Comparison of ENCODE assay signal across 17 mouse cellular contexts in genomic region chr19:60872272-60872671, GRCm38 (mm10). TPM values are rescaled to one million over a fixed set of nuclear protein-coding genes. Genes with fewer than 3 reads are reported as not detected.
DNase-seq lines count a peak whose midpoint lies in the region; ATAC-seq and TF ChIP-seq lines count a peak whose summit lies in the region.
"Had no signal": no experiment of that assay in that cellular context is flagged by ENCODE, and none has a peak within 500 bp of the region (broad histone marks: within the 10 kb centered on the region; RNA-seq: fewer than 3 reads in every experiment).

No protein-coding gene starts in this region.

- H3K9me3 ChIP-seq in kidney, embryonic 15.5 days (replicated peaks): no peaks in the 10 kb centered on the region
- no peaks in the 10 kb centered on the region for H3K9me3 ChIP-seq in liver, embryonic 11.5 days (ENCODE audit: control insufficient read depth, low read length)
- H3K9me3 ChIP-seq in stomach, embryonic 15.5 days: no peaks in the 10 kb centered on the region
- no peaks in the 10 kb centered on the region for H3K9me3 ChIP-seq in forebrain, embryonic 12.5 days
- no peaks in the 10 kb centered on the region for H3K9me3 ChIP-seq in forebrain, embryonic 13.5 days (replicated peaks)
- H3K9me3 ChIP-seq: embryonic facial prominence, embryonic 13.5 days; neural tube, embryonic 12.5 days had no signal

- H3K4me2 ChIP-seq in kidney, embryonic 15.5 days: no peak overlapping the region
- H3K4me2 ChIP-seq in liver, embryonic 11.5 days: peak overlapping the region; percentile 88
- no peak overlapping the region for H3K4me2 ChIP-seq in stomach, embryonic 15.5 days
- H3K4me2 ChIP-seq in forebrain, embryonic 12.5 days: no peak overlapping the region
- H3K4me2 ChIP-seq in forebrain, embryonic 13.5 days: no peak overlapping the region
- H3K4me2 ChIP-seq: neural tube, embryonic 12.5 days had no signal

- H3K9ac ChIP-seq in kidney, embryonic 15.5 days: no peak overlapping the region
- H3K9ac ChIP-seq in liver, embryonic 11.5 days (ENCODE audit: low read depth, low read length): peak overlapping the region; percentile 25
- H3K9ac ChIP-seq in stomach, embryonic 15.5 days: no peak overlapping the region
- H3K9ac ChIP-seq in forebrain, embryonic 12.5 days: no peak overlapping the region
- no peak overlapping the region for H3K9ac ChIP-seq in forebrain, embryonic 13.5 days
- H3K9ac ChIP-seq: embryonic facial prominence, embryonic 13.5 days; neural tube, embryonic 12.5 days had no signal

- H3K27me3 ChIP-seq in kidney, embryonic 15.5 days: no peaks in the 10 kb centered on the region
- no peaks in the 10 kb centered on the region for H3K27me3 ChIP-seq in liver, embryonic 11.5 days (replicated peaks; ENCODE audit: control insufficient read depth, insufficient read depth, low read length)
- no peaks in the 10 kb centered on the region for H3K27me3 ChIP-seq in stomach, embryonic 15.5 days (replicated peaks)
- H3K27me3 ChIP-seq in forebrain, embryonic 12.5 days: no peaks in the 10 kb centered on the region
- no peaks in the 10 kb centered on the region for H3K27me3 ChIP-seq in forebrain, embryonic 13.5 days
- H3K27me3 ChIP-seq: embryonic facial prominence, embryonic 13.5 days; neural tube, embryonic 12.5 days had no signal

- no peak overlapping the region for H3K4me3 ChIP-seq in kidney, embryonic 15.5 days (replicated peaks)
- no peak overlapping the region for H3K4me3 ChIP-seq in bone marrow macrophage, adult 2 months (ENCODE audit: insufficient read depth, low read length)
- peak overlapping the region; percentile 82 for H3K4me3 ChIP-seq in liver, embryonic 11.5 days (ENCODE audit: low read depth, low read length)
- H3K4me3 ChIP-seq in stomach, embryonic 15.5 days (replicated peaks): no peak overlapping the region
- no peak overlapping the region for H3K4me3 ChIP-seq in forebrain, embryonic 12.5 days (replicated peaks)
- no peak overlapping the region for H3K4me3 ChIP-seq in forebrain, embryonic 13.5 days
- H3K4me3 ChIP-seq: embryonic facial prominence, embryonic 13.5 days; layer of hippocampus, adult 2 months; neural tube, embryonic 12.5 days had no signal

- DNase-seq in kidney, adult 8-10 months: no peak
- DNase-seq in liver, embryonic 11.5 days (ENCODE audit: low spot score): no peak
- DNase-seq: adrenal gland, postnatal 25 days; cerebellum, adult 11-12 months; cerebellum, postnatal 36 days; lung, postnatal 4 days; thymus, adult 2 months had no signal

- H3K4me1 ChIP-seq in kidney, embryonic 15.5 days: peaks cover 18% of the 10 kb centered on the region
- peaks cover 20% of the 10 kb centered on the region for H3K4me1 ChIP-seq in bone marrow macrophage, adult 2 months (ENCODE audit: control insufficient read depth, insufficient read depth, low read length)
- peaks cover 16% of the 10 kb centered on the region for H3K4me1 ChIP-seq in liver, embryonic 11.5 days (replicated peaks; ENCODE audit: control insufficient read depth, insufficient read depth, low read length)
- H3K4me1 ChIP-seq in stomach, embryonic 15.5 days: peaks cover 4% of the 10 kb centered on the region; the same call in 1 of the 2 replicates
- H3K4me1 ChIP-seq in forebrain, embryonic 12.5 days: peaks cover 15% of the 10 kb centered on the region
- H3K4me1 ChIP-seq in forebrain, embryonic 13.5 days: peaks cover 14% of the 10 kb centered on the region

- H3K27ac ChIP-seq in kidney, embryonic 15.5 days: peak overlapping the region; percentile 87; the same call in 1 of the 2 replicates
- H3K27ac ChIP-seq in bone marrow macrophage, adult 2 months (ENCODE audit: insufficient read depth, low read depth, low read length): peak overlapping the region; percentile 2; the same call in 1 of the 2 replicates
- peak overlapping the region; percentile 79 for H3K27ac ChIP-seq in liver, embryonic 11.5 days (ENCODE audit: low read depth, low read length)
- H3K27ac ChIP-seq in stomach, embryonic 15.5 days: no peak overlapping the region
- no peak overlapping the region for H3K27ac ChIP-seq in forebrain, embryonic 12.5 days
- no peak overlapping the region for H3K27ac ChIP-seq in forebrain, embryonic 13.5 days
- H3K27ac ChIP-seq: embryonic facial prominence, embryonic 13.5 days; layer of hippocampus, adult 2 months; neural tube, embryonic 12.5 days had no signal

- no peak; the same call in 1 of the 2 replicates for ATAC-seq in kidney, embryonic 15.5 days (replicated peaks; ENCODE audit: low FRiP score)
- peak; percentile 78 for ATAC-seq in liver, embryonic 11.5 days (replicated peaks; ENCODE audit: low FRiP score)
- ATAC-seq in stomach, embryonic 15.5 days (ENCODE audit: insufficient read depth, low FRiP score, low read depth): 0 out of 2 replicates have a peak, but pooled peaks have one; percentile 23
- ATAC-seq in forebrain, embryonic 12.5 days (ENCODE audit: low FRiP score): no peak
- no peak for ATAC-seq in forebrain, embryonic 13.5 days
- ATAC-seq in frontal cortex, adult (ENCODE audit: low TSS enrichment): no peak
- ATAC-seq: forebrain, embryonic 14.5 days had no signal

- WGBS in kidney, embryonic 15.5 days: 68% methylated on average over 1 of the region's 1 CpGs
- WGBS in liver, embryonic 11.5 days: 23% methylated on average over 1 of the region's 1 CpGs
- WGBS in stomach, embryonic 15.5 days: 72% methylated on average over 1 of the region's 1 CpGs
- 55% methylated on average over 1 of the region's 1 CpGs for WGBS in forebrain, embryonic 12.5 days
- 61% methylated on average over 1 of the region's 1 CpGs for WGBS in forebrain, embryonic 13.5 days

- no peak for TF ChIP-seq POLR2A in bone marrow macrophage, adult 2 months (IDR thresholded peaks at IDR 0.05; ENCODE audit: borderline replicate concordance, low read depth, low read length)

- TF ChIP-seq CTCF in bone marrow macrophage, adult 2 months (IDR thresholded peaks at IDR 0.05; ENCODE audit: low read depth, low read length): no peak

- peaks cover 49% of the 10 kb centered on the region for H3K36me3 ChIP-seq in kidney, embryonic 15.5 days
- H3K36me3 ChIP-seq in liver, embryonic 11.5 days (ENCODE audit: control insufficient read depth, insufficient read depth, low read length): peaks cover 13% of the 10 kb centered on the region
- peaks cover 17% of the 10 kb centered on the region for H3K36me3 ChIP-seq in stomach, embryonic 15.5 days
- peaks cover 28% of the 10 kb centered on the region for H3K36me3 ChIP-seq in forebrain, embryonic 12.5 days (replicated peaks)
- H3K36me3 ChIP-seq in forebrain, embryonic 13.5 days (ENCODE audit: poor library complexity, severe bottlenecking): peaks cover 21% of the 10 kb centered on the region

RNA-seq across cellular contexts. Expression of gene Prdx3, which starts 2.1 kb away (rescaled TPM):
- 134 and 139 TPM in 2 replicates for polyA plus RNA-seq in kidney, embryonic 15.5 days (2015; fragmentation: Nextera tagmentation; extraction: Ambion mirVana)
- 50.0 and 52.5 TPM in 2 replicates for polyA plus RNA-seq in bone marrow macrophage, adult 2 months (2012; ENCODE audit: insufficient read depth, insufficient read length, missing spikeins)
- 372 and 407 TPM in 2 replicates for polyA plus RNA-seq in liver, embryonic 11.5 days (2014; fragmentation: Nextera tagmentation; extraction: Ambion mirVana)
- polyA plus RNA-seq in stomach, embryonic 15.5 days (2015; fragmentation: Nextera tagmentation; extraction: Ambion mirVana): 122 and 128 TPM in 2 replicates
- 84.8 and 88.9 TPM in 2 replicates for polyA plus RNA-seq in forebrain, embryonic 12.5 days (2016; fragmentation: Nextera tagmentation; extraction: Ambion mirVana)
- 81.2 and 81.4 TPM in 2 replicates for polyA plus RNA-seq in forebrain, embryonic 13.5 days (2015; fragmentation: Nextera tagmentation; extraction: Ambion mirVana)

RNA-seq across cellular contexts. Expression of gene Sfxn4, which starts 11.0 kb away (rescaled TPM):
- polyA plus RNA-seq in kidney, embryonic 15.5 days (2015; fragmentation: Nextera tagmentation; extraction: Ambion mirVana): 9.5 and 10.6 TPM in 2 replicates
- 6.2 and 9.2 TPM in 2 replicates for polyA plus RNA-seq in bone marrow macrophage, adult 2 months (2012; ENCODE audit: insufficient read depth, insufficient read length, missing spikeins)
- polyA plus RNA-seq in liver, embryonic 11.5 days (2014; fragmentation: Nextera tagmentation; extraction: Ambion mirVana): 3.6 and 4.2 TPM in 2 replicates
- polyA plus RNA-seq in stomach, embryonic 15.5 days (2015; fragmentation: Nextera tagmentation; extraction: Ambion mirVana): 5.7 and 5.8 TPM in 2 replicates
- 9.8 and 12.5 TPM in 2 replicates for polyA plus RNA-seq in forebrain, embryonic 12.5 days (2016; fragmentation: Nextera tagmentation; extraction: Ambion mirVana)
- polyA plus RNA-seq in forebrain, embryonic 13.5 days (2015; fragmentation: Nextera tagmentation; extraction: Ambion mirVana): 10.5 and 11.1 TPM in 2 replicates

RNA-seq across cellular contexts. Expression of gene Grk5, which starts 17.3 kb away (rescaled TPM):
- polyA plus RNA-seq in kidney, embryonic 15.5 days (2015; fragmentation: Nextera tagmentation; extraction: Ambion mirVana): 2.3 and 2.5 TPM in 2 replicates
- polyA plus RNA-seq in bone marrow macrophage, adult 2 months (2012; ENCODE audit: insufficient read depth, insufficient read length, missing spikeins): 9.4 and 11.2 TPM in 2 replicates
- 2.1 and 2.9 TPM in 2 replicates for polyA plus RNA-seq in liver, embryonic 11.5 days (2014; fragmentation: Nextera tagmentation; extraction: Ambion mirVana)
- polyA plus RNA-seq in stomach, embryonic 15.5 days (2015; fragmentation: Nextera tagmentation; extraction: Ambion mirVana): 1.9 and 2.8 TPM in 2 replicates
- 2.0 and 2.4 TPM in 2 replicates for polyA plus RNA-seq in forebrain, embryonic 12.5 days (2016; fragmentation: Nextera tagmentation; extraction: Ambion mirVana)
- polyA plus RNA-seq in forebrain, embryonic 13.5 days (2015; fragmentation: Nextera tagmentation; extraction: Ambion mirVana): 1.8 and 2.3 TPM in 2 replicates

Comparison
In these comparisons a context has a peak if more than half of its experiments do, and no peak if none do; other contexts are left out.
1. ATAC-seq: peak in liver, embryonic 11.5 days (single experiment) and stomach, embryonic 15.5 days (single experiment); none in kidney, embryonic 15.5 days (single experiment), forebrain, embryonic 12.5 days (single experiment), forebrain, embryonic 13.5 days (single experiment) and frontal cortex, adult (single experiment).
2. H3K27ac ChIP-seq: peak in kidney, embryonic 15.5 days (single experiment), bone marrow macrophage, adult 2 months (single experiment) and liver, embryonic 11.5 days (single experiment); none in stomach, embryonic 15.5 days (single experiment), forebrain, embryonic 12.5 days (single experiment) and forebrain, embryonic 13.5 days (single experiment).